Comparison of ENCODE assay signal across 8 mouse cellular contexts in genomic region chr11:74837694-74838431, GRCm38 (mm10). TPM values are rescaled to one million over a fixed set of nuclear protein-coding genes. Genes with fewer than 3 reads are reported as not detected.
DNase-seq lines count a peak whose midpoint lies in the region; ATAC-seq lines count a peak whose summit lies in the region.

No protein-coding gene starts in this region.

- peaks cover 8% of the 10 kb centered on the region for H3K36me3 ChIP-seq in hindbrain, embryonic 15.5 days

- DNase-seq in WW6 (ENCODE audit: low read depth, low spot score): peak; percentile 89
- peak; percentile 65 to 79 for DNase-seq in cerebellum, postnatal 4 days (ENCODE audit: low spot score in 2 of 2)
- DNase-seq in gastrocnemius, adult 18-20 months (ENCODE audit: low spot score): peak; percentile 96
- DNase-seq in left cerebral cortex, adult 18-20 months (ENCODE audit: low spot score in 2 of 2): peak; percentile 93 to 94
- peak; percentile 98 for DNase-seq in lung, postnatal 4 days
- peak; percentile 94 for DNase-seq in retina, postnatal 1 day
- DNase-seq in thymus, postnatal 4 days: peak; percentile 95

- H3K27me3 ChIP-seq in hindbrain, embryonic 15.5 days: no peaks in the 10 kb centered on the region

- peak overlapping the region; percentile 53 for H3K9ac ChIP-seq in hindbrain, embryonic 15.5 days

- peak overlapping the region; percentile 88 for H3K27ac ChIP-seq in hindbrain, embryonic 15.5 days (replicated peaks)

- H3K4me1 ChIP-seq in hindbrain, embryonic 15.5 days (replicated peaks): peaks cover 64% of the 10 kb centered on the region

- ATAC-seq in hindbrain, embryonic 15.5 days (ENCODE audit: low FRiP score, low read depth): peak; percentile 67

- peak overlapping the region; percentile 90 for H3K4me2 ChIP-seq in hindbrain, embryonic 15.5 days

- under 1% methylated on average over 52 of the region's 54 CpGs for WGBS in hindbrain, embryonic 15.5 days

- H3K9me3 ChIP-seq in hindbrain, embryonic 15.5 days: no peaks in the 10 kb centered on the region

- H3K4me3 ChIP-seq in hindbrain, embryonic 15.5 days: peak overlapping the region; percentile 51

RNA-seq across cellular contexts. Expression of gene Mnt, which starts 7.1 kb away (rescaled TPM):
- total RNA-seq in gastrocnemius, adult 18-20 months (2021): 1 to 10 TPM; 4.8 to 7.0 TPM
- polyA plus RNA-seq in hindbrain, embryonic 15.5 days (2015; fragmentation: Nextera tagmentation; extraction: Ambion mirVana): 8.7 and 9.7 TPM in 2 replicates
- total RNA-seq in left cerebral cortex, adult 18-20 months (2021): 10 to 100 TPM; 35.1 to 36.0 TPM

RNA-seq across cellular contexts. Expression of gene Sgsm2, which starts 59.0 kb away (rescaled TPM):
- total RNA-seq in gastrocnemius, adult 18-20 months (2021): 1 to 10 TPM; 1.6 to 2.4 TPM
- 25.9 and 29.9 TPM in 2 replicates for polyA plus RNA-seq in hindbrain, embryonic 15.5 days (2015; fragmentation: Nextera tagmentation; extraction: Ambion mirVana)
- total RNA-seq in left cerebral cortex, adult 18-20 months (2021): 10 to 100 TPM; 85.2 to 93.8 TPM

Comparison
In these comparisons a context has a peak if more than half of its experiments do, and no peak if none do; other contexts are left out.
1. Peak in every context shown above with its lines: DNase-seq, ATAC-seq, H3K4me3 ChIP-seq and H3K27ac ChIP-seq.
2. RNA of gene Mnt, which starts 7.1 kb away (total RNA-seq): 35.1 to 36.0 TPM in left cerebral cortex, adult 18-20 months; 4.8 to 7.0 TPM in gastrocnemius, adult 18-20 months; every median in the first group is over 4 times any median in the second.
3. RNA of gene Sgsm2, which starts 59.0 kb away (total RNA-seq): 85.2 to 93.8 TPM in left cerebral cortex, adult 18-20 months; 1.6 to 2.4 TPM in gastrocnemius, adult 18-20 months; every median in the first group is over 10 times any median in the second.